Mouse (Mus musculus) olfactory bulb, adult 2 months (tissue): ENCODE data around the gene Fst.
A peak's percentile ranks its signal among the peaks of the same experiment; 100 is the strongest.

Experiments
- CTCF ChIP-seq: fragments of 200-500 bp; IDR thresholded peaks from 2 replicates; pipeline ENCODE4 v1.5.1; 2012; ENCODE audit warnings: low read depth, mild to moderate bottlenecking, low read length, moderate library complexity; ENCODE audit not compliant: insufficient read depth
- POLR2A ChIP-seq: fragments of 200-500 bp; IDR thresholded peaks from 2 replicates; pipeline ENCODE4 v1.6.1; 2012; ENCODE audit warnings: mild to moderate bottlenecking, low read depth, low read length, moderate library complexity; ENCODE audit not compliant: insufficient read depth

- TF ChIP-seq POLR2A (no peak), CTCF (peak; percentile 16; the same call in 1 of the 2 replicates)
Observed at GRCm38 (mm10) chr13:114456766-114457566, 1.8 kb downstream of the Fst start.
